Mouse (Mus musculus) CD4-positive, CD25-positive, alpha-beta regulatory T cell (primary cell): ENCODE measurements around the gene Olfr972. TPM values are rescaled to one million over a fixed set of nuclear protein-coding genes. Genes with fewer than 3 reads are reported as not detected.

Source experiments
- polyA plus RNA-seq: library from polyadenylated mRNA; unstranded; fragments of 100-300 nt; shearing (Covaris generic); gene quantifications from one replicate; pipeline ENCODE4 v1.2.1, GENCODE M21; 2017

Olfr972 gene
- polyA plus RNA-seq: not detected

GRCm38 (mm10) chr9:39866122-39866521 is at the start of gene Olfr972:
Gene Olfr972, plus strand, starts transcription at chr9:39866422.

DNA sequence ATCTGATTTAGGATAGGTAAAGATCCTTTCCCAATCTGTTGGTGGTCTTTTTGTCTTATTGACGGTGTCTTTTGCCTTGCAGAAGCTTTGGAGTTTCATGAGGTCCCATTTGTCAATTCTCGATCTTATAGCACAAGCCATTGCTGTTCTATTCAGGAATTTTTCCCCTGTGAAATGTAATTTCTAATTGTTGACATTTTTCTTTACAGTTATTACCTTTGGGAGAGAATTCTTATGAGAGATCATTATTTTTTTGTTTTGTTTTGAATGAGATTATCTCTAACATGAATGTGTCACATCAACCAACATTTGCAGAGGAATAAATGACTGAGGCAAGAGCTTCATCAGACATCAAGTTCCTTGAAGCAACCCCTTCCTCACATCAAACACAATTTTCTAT is 29.6 kb upstream of the Olfr972 start, which contains the start of gene Olfr971:
Olfr971 (plus strand) TSS at position 301 of the 400 bp plus-strand sequence.

GRCm38 (mm10) chr9:39907036-39907435 is 40.8 kb downstream of the Olfr972 start, which contains the start of gene Olfr229:
Gene Olfr229, plus strand, starts transcription at chr9:39907336.

Other genes with a start within 250 kb of the Olfr972 start
- not detected for gene Olfr960, start 245.0 kb upstream of the Olfr972 start, polyA plus RNA-seq
- not detected for gene Olfr961, start 221.3 kb upstream of the Olfr972 start, polyA plus RNA-seq
- gene Olfr963, start 199.2 kb upstream of the Olfr972 start, polyA plus RNA-seq: not detected
- not detected for gene Olfr149, start 159.3 kb upstream of the Olfr972 start, polyA plus RNA-seq
- not detected for gene Olfr965, start 155.1 kb upstream of the Olfr972 start, polyA plus RNA-seq
- not detected for gene Olfr150, start 135.4 kb upstream of the Olfr972 start, polyA plus RNA-seq
- not detected for gene Olfr967, start 120.2 kb upstream of the Olfr972 start, polyA plus RNA-seq
- 0.06 TPM for gene Olfr968, start 83.2 kb upstream of the Olfr972 start, polyA plus RNA-seq
- gene Olfr969, start 75.5 kb upstream of the Olfr972 start, polyA plus RNA-seq: not detected
- gene Olfr970, start 57.6 kb upstream of the Olfr972 start, polyA plus RNA-seq: not detected
- not detected for gene Olfr971, start 29.5 kb upstream of the Olfr972 start, polyA plus RNA-seq
- not detected for gene Olfr229, start 40.9 kb downstream of the Olfr972 start, polyA plus RNA-seq
- 0.10 TPM for gene Olfr974, start 71.1 kb downstream of the Olfr972 start, polyA plus RNA-seq
- not detected for gene Olfr975, start 85.6 kb downstream of the Olfr972 start, polyA plus RNA-seq
- gene Olfr976, start 94.7 kb downstream of the Olfr972 start, polyA plus RNA-seq: not detected
- not detected for gene Olfr978, start 125.7 kb downstream of the Olfr972 start, polyA plus RNA-seq
- not detected for gene Olfr979, start 137.0 kb downstream of the Olfr972 start, polyA plus RNA-seq
- gene Olfr980, start 143.2 kb downstream of the Olfr972 start, polyA plus RNA-seq: not detected
- not detected for gene Olfr981, start 155.0 kb downstream of the Olfr972 start, polyA plus RNA-seq
- gene Olfr982, start 207.4 kb downstream of the Olfr972 start, polyA plus RNA-seq: 0.04 TPM
- not detected for gene Olfr983, start 227.2 kb downstream of the Olfr972 start, polyA plus RNA-seq
- not detected for gene Olfr984, start 247.8 kb downstream of the Olfr972 start, polyA plus RNA-seq